Mouse (Mus musculus): ENCODE measurements at regions not wholly inside any gene's neighbourhood (a gene's known extent, or its start where the extent isn't known, plus 50 kb on each side); places are given as distances from the start of the nearest gene placed in this dataset.

GRCm38 (mm10) chr1:36003592-36003991, 64.6 kb upstream of the Hs6st1 start:
- intact Hi-C loops (cut with DNase I): no loop called here
- DNase-seq (ENCODE audit: extremely low spot score in 1 of 2, low spot score in 2 of 2): no peak

GRCm38 (mm10) chr1:36008598-36008997, 59.6 kb upstream of the Hs6st1 start:
- intact Hi-C loops (cut with DNase I): no loop called here
- no peak for DNase-seq (ENCODE audit: extremely low spot score in 1 of 2, low spot score in 2 of 2)

GRCm38 (mm10) chr1:36009010-36009619, 59.1 kb upstream of the Hs6st1 start:
- DNase-seq (ENCODE audit: extremely low spot score in 1 of 2, low spot score in 2 of 2): peak; percentile 54 to 73
- intact Hi-C loops (cut with DNase I): no loop called here

- intact Hi-C loops (cut with DNase I): no loop called here
Observed at GRCm38 (mm10) chr1:36010151-36010550, 58.0 kb upstream of the Hs6st1 start.

GRCm38 (mm10) chr1:36010834-36011233, 57.4 kb upstream of the Hs6st1 start:
- DNase-seq (ENCODE audit: extremely low spot score in 1 of 2, low spot score in 2 of 2): no peak
- intact Hi-C loops (cut with DNase I): no loop called here

More at GRCm38 (mm10) chr1:36010151-36010550, 58.0 kb upstream of the Hs6st1 start:
- DNase-seq (ENCODE audit: extremely low spot score in 1 of 2, low spot score in 2 of 2): no peak

GRCm38 (mm10) chr1:36012081-36012765, 56.0 kb upstream of the Hs6st1 start:
- intact Hi-C loops (cut with DNase I): no loop called here
- DNase-seq (ENCODE audit: extremely low spot score in 1 of 2, low spot score in 2 of 2): no peak

GRCm38 (mm10) chr1:36013823-36014341, 54.3 kb upstream of the Hs6st1 start:
- DNase-seq (ENCODE audit: extremely low spot score in 1 of 2, low spot score in 2 of 2): no peak
- intact Hi-C loops (cut with DNase I): no loop called here

GRCm38 (mm10) chr1:36014372-36014771, 53.8 kb upstream of the Hs6st1 start:
- DNase-seq (ENCODE audit: extremely low spot score in 1 of 2, low spot score in 2 of 2): no peak
- intact Hi-C loops (cut with DNase I): no loop called here

- DNase-seq (ENCODE audit: extremely low spot score in 1 of 2, low spot score in 2 of 2): no peak
- intact Hi-C loops (cut with DNase I): no loop called here
Observed at GRCm38 (mm10) chr1:36015210-36015609, 53.0 kb upstream of the Hs6st1 start.

- no peak for DNase-seq (ENCODE audit: extremely low spot score in 1 of 2, low spot score in 2 of 2)
- intact Hi-C loops (cut with DNase I): no loop called here
Observed at GRCm38 (mm10) chr1:36016566-36016965, 51.6 kb upstream of the Hs6st1 start.

- intact Hi-C loops (cut with DNase I): no loop called here
- DNase-seq (ENCODE audit: extremely low spot score in 1 of 2, low spot score in 2 of 2): no peak
Observed at GRCm38 (mm10) chr1:36017061-36017461, 51.1 kb upstream of the Hs6st1 start.

- intact Hi-C loops (cut with DNase I): no loop called here
- DNase-seq (ENCODE audit: extremely low spot score in 1 of 2, low spot score in 2 of 2): no peak
Observed at GRCm38 (mm10) chr1:36017656-36018055, 50.5 kb upstream of the Hs6st1 start.
